Mouse (Mus musculus) E14TG2a.4 (cell line): ENCODE data around the gene Des.

Experiments used
- CTCF ChIP-seq: conservative IDR thresholded peaks from 2 replicates; pipeline ENCODE4 v1.5.1; 2014; ENCODE audit warnings: low read length
- NANOG ChIP-seq: IDR thresholded peaks from 2 replicates; pipeline ENCODE4 v1.6.1; 2014; ENCODE audit warnings: borderline replicate concordance, low read length, mixed read lengths
- POU5F1 ChIP-seq: IDR thresholded peaks from 2 replicates; pipeline ENCODE4 v1.6.1; 2014; ENCODE audit warnings: low read length, borderline replicate concordance

DNA sequence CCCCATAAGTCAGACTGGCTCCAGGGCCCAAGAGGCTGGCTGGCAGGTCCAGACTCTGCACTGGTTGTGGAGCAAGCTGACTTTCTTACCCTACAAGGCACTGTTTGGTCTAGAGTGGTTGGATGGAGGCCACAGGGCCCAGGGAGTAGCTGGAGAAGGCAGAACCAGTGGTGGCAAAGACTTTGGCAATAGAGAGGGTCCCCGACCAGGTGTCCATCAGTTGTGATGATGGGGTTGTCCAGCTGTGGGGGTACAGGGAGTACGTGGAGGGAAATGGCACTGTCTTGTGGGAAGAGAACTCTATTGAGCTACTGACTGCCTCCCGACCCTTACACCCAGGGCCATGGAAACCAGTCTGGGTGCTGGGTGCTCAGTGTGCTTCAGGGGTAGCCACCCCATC, 33.7 kb downstream of the Des start:
- TF ChIP-seq CTCF (no peak), NANOG (no peak), POU5F1 (no peak)
